Mouse (Mus musculus) E14TG2a.4 (cell line): ENCODE measurements around the gene Uhmk1.

ENCODE experiments used
- H3K27me3 ChIP-seq: 2 replicates; pipeline ENCODE4 v1.6.1; 2014; ENCODE audit warnings: low read length, control low read depth; ENCODE audit not compliant: insufficient read depth
- H3K36me3 ChIP-seq: 2 replicates; pipeline ENCODE4 v1.6.1; 2014; ENCODE audit warnings: low read length, control low read depth; ENCODE audit not compliant: insufficient read depth
- H3K4me1 ChIP-seq: replicated peaks from 2 replicates; pipeline ENCODE4 v1.6.1; 2014; ENCODE audit warnings: low read depth, low read length, control low read depth
- H3K4me3 ChIP-seq: replicated peaks from 2 replicates; pipeline ENCODE4 v1.5.1; 2014; ENCODE audit warnings: mild to moderate bottlenecking, low read length
- H3K9me3 ChIP-seq: 2 replicates; pipeline ENCODE4 v1.6.1; 2014; ENCODE audit warnings: low read length, control low read depth
- CTCF ChIP-seq: conservative IDR thresholded peaks from 2 replicates; pipeline ENCODE4 v1.5.1; 2014; ENCODE audit warnings: low read length
- NANOG ChIP-seq: IDR thresholded peaks from 2 replicates; pipeline ENCODE4 v1.6.1; 2014; ENCODE audit warnings: borderline replicate concordance, low read length, mixed read lengths
- POU5F1 ChIP-seq: IDR thresholded peaks from 2 replicates; pipeline ENCODE4 v1.6.1; 2014; ENCODE audit warnings: low read length, borderline replicate concordance

The Uhmk1 gene

GRCm38 (mm10) chr1:170215590-170215989, 393 bp upstream of the Uhmk1 start:
- H3K27me3 ChIP-seq: no peaks in the 10 kb centered on the region
- peak overlapping the region; percentile 93 for H3K4me3 ChIP-seq
- H3K36me3 ChIP-seq: peaks cover 9% of the 10 kb centered on the region
- H3K9me3 ChIP-seq: no peaks in the 10 kb centered on the region
- no peak for TF ChIP-seq NANOG
- no peak for TF ChIP-seq POU5F1
- no peak for TF ChIP-seq CTCF
- no peaks in the 10 kb centered on the region; the same call in 1 of the 2 replicates for H3K4me1 ChIP-seq

DNA sequence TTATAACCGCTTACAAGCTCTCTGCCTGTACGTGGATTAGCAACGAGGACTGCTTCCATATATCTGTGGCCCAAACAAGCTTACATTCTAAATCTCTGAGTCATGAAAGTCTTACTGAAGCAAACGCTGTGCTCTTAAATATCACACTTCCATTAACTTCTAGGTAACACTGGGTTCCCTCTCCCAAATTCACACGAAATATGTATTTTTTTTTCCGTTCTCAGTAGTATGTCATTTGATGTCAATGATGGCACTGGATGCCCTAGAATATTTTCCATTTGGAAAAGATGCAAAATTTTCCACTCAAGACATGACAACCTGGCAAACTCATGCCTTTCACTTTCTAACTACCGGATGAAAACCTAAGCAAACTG, 827 bp downstream of the Uhmk1 start:
- Histone ChIP-seq H3K4me3 (peak overlapping the region; percentile 93), H3K27me3 (no peaks in the 10 kb centered on the region), H3K4me1 (no peaks in the 10 kb centered on the region; the same call in 1 of the 2 replicates), H3K9me3 (no peaks in the 10 kb centered on the region), H3K36me3 (peaks cover 19% of the 10 kb centered on the region)
- TF ChIP-seq NANOG (no peak), CTCF (no peak), POU5F1 (no peak)

DNA sequence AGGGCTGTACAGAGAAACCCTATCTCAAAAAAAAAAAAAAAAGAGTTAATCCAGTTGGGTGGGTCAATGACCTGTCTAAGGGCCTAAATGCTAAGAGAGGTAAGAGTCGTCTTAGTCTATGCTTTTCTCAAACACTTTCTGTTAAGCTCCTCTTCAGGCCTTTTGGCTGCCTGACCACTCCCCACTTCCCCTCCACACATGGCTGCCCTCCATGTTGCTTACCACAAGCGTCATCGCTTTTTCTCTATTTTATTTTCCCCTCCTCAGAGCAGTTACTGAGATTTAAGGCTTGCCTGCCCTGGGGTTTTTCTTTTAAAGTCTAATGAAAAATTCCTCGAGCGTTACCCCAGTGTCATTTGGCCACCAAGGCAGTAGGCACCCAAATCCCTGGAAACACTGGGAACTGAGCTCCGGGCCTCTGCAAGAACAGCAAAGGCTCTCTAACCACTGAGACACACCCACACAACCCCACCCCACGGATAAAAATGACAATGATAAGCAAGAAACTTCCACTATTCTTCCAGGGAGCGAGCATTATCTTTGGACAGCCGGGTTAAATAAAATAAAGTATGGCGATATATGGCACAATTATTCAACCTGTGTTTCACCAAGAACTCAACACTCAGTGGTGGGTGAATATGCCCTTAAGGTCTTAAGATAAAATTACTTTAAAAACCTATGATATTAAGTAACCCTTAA, 1.9 kb downstream of the Uhmk1 start:
- Histone ChIP-seq H3K36me3 (peaks cover 29% of the 10 kb centered on the region), H3K4me3 (no peak overlapping the region), H3K4me1 (peaks cover 3% of the 10 kb centered on the region; the same call in 1 of the 2 replicates), H3K9me3 (no peaks in the 10 kb centered on the region), H3K27me3 (no peaks in the 10 kb centered on the region)
- TF ChIP-seq POU5F1 (no peak), NANOG (no peak), CTCF (no peak)

- TF ChIP-seq POU5F1: no peak
- TF ChIP-seq CTCF: no peak
- TF ChIP-seq NANOG: no peak
- Histone ChIP-seq H3K27me3 (no peaks in the 10 kb centered on the region), H3K4me3 (no peak overlapping the region), H3K4me1 (0 out of 2 replicates have a peak, but pooled peaks cover 8% of the 10 kb centered on the region), H3K36me3 (peaks cover 82% of the 10 kb centered on the region), H3K9me3 (no peaks in the 10 kb centered on the region)
These were observed 8.8 kb downstream of the Uhmk1 start for GRCm38 (mm10) chr1:170206395-170206794.

GRCm38 (mm10) chr1:170200379-170200778, 14.8 kb downstream of the Uhmk1 start:
- H3K9me3 ChIP-seq: no peaks in the 10 kb centered on the region
- H3K4me1 ChIP-seq: no peaks in the 10 kb centered on the region
- peaks cover 85% of the 10 kb centered on the region for H3K36me3 ChIP-seq
- H3K27me3 ChIP-seq: no peaks in the 10 kb centered on the region
- TF ChIP-seq CTCF (0 out of 2 replicates have a peak, but pooled peaks have one; percentile 5), NANOG (no peak), POU5F1 (no peak)
- H3K4me3 ChIP-seq: no peak overlapping the region

- H3K9me3 ChIP-seq: no peaks in the 10 kb centered on the region
- no peak for TF ChIP-seq CTCF
- TF ChIP-seq NANOG: no peak
- no peak for TF ChIP-seq POU5F1
- H3K4me3 ChIP-seq: no peak overlapping the region
- H3K4me1 ChIP-seq: peaks cover 7% of the 10 kb centered on the region
- no peaks in the 10 kb centered on the region for H3K27me3 ChIP-seq
- H3K36me3 ChIP-seq: peaks cover 82% of the 10 kb centered on the region
These were observed 19.0 kb downstream of the Uhmk1 start for GRCm38 (mm10) chr1:170196211-170196610.

- Histone ChIP-seq H3K27me3 (no peaks in the 10 kb centered on the region), H3K9me3 (no peaks in the 10 kb centered on the region), H3K4me3 (no peak overlapping the region), H3K36me3 (peaks cover 42% of the 10 kb centered on the region), H3K4me1 (peaks cover 14% of the 10 kb centered on the region)
- TF ChIP-seq CTCF (no peak), POU5F1 (no peak), NANOG (no peak)
These were observed 23.3 kb downstream of the Uhmk1 start for GRCm38 (mm10) chr1:170191925-170192324.

DNA sequence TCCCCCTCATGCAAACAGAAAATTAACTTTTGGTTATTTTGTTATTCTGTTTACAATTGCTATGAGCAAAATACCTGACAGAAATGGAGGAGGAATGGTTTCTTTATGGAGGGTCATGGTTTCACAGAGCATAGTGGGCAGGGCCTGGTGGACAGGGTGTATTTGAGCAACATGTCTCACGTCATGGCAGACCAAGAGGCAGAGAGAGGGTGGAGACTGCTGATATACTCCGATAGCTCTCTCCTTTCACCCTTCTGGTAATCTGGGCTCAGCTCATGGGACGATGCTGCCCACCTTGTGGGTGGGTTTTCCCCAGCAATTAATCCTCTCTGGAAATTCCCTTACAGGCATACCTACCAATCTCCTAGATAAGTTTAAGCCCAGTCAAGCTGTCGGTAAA, 25.0 kb downstream of the Uhmk1 start:
- Histone ChIP-seq H3K27me3 (no peaks in the 10 kb centered on the region), H3K4me1 (peaks cover 14% of the 10 kb centered on the region), H3K4me3 (no peak overlapping the region), H3K9me3 (no peaks in the 10 kb centered on the region), H3K36me3 (peaks cover 25% of the 10 kb centered on the region)
- TF ChIP-seq POU5F1 (no peak), NANOG (no peak), CTCF (no peak)
